Mouse (Mus musculus) liver, postnatal 0 days (tissue): ENCODE data around the gene Lce1m. TPM values are rescaled to one million over a fixed set of nuclear protein-coding genes. Genes with fewer than 3 reads are reported as not detected.

ENCODE experiments used
- ATAC-seq: fragments of 200-750 bp; cut with Nextera tagmentation; 2 replicates; pipeline ENCODE4 v1.8.0; 2017; ENCODE audit warnings: mild to moderate bottlenecking, moderate library complexity
- DNase-seq: peaks from one replicate; pipeline ENCODE4 v3.0.0-alpha.2; 2016
- H3K27ac ChIP-seq: fragments of 300-500 bp; sonication (generic); 2 replicates; pipeline ENCODE4 v1.5.1; 2014; ENCODE audit warnings: antibody characterized with exemption, moderate library complexity, mild to moderate bottlenecking, low read depth
- H3K27me3 ChIP-seq: fragments of 300-500 bp; sonication (generic); 2 replicates; pipeline ENCODE4 v1.6.1; 2014; ENCODE audit warnings: low read length, control low read depth, mixed read lengths; ENCODE audit not compliant: insufficient read depth
- H3K36me3 ChIP-seq: fragments of 300-500 bp; sonication (generic); replicated peaks from 2 replicates; pipeline ENCODE4 v1.6.1; 2014; ENCODE audit warnings: mild to moderate bottlenecking, control low read depth, low read length, moderate library complexity, mixed read lengths; ENCODE audit not compliant: insufficient read depth
- H3K4me1 ChIP-seq: fragments of 300-500 bp; sonication (generic); 2 replicates; pipeline ENCODE4 v1.6.1; 2014; ENCODE audit warnings: antibody characterized with exemption, mild to moderate bottlenecking, control low read depth; ENCODE audit not compliant: insufficient read depth
- H3K4me2 ChIP-seq: fragments of 300-500 bp; sonication (generic); 2 replicates; pipeline ENCODE4 v1.6.1; 2014; ENCODE audit warnings: low read depth, mild to moderate bottlenecking, low read length, moderate library complexity, mixed read lengths
- H3K4me3 ChIP-seq: fragments of 300-500 bp; sonication (generic); 2 replicates; pipeline ENCODE4 v1.5.1; 2014; ENCODE audit warnings: low read depth, low read length
- H3K9ac ChIP-seq: fragments of 300-500 bp; sonication (generic); replicated peaks from 2 replicates; pipeline ENCODE4 v1.6.1; 2014; ENCODE audit warnings: mild to moderate bottlenecking, moderate library complexity
- H3K9me3 ChIP-seq: fragments of 300-500 bp; sonication (generic); 2 replicates; pipeline ENCODE4 v1.6.1; 2016; ENCODE audit warnings: mild to moderate bottlenecking, control low read depth, low read length, mixed read lengths
- CTCF ChIP-seq: sonication (generic); IDR thresholded peaks from 2 replicates; pipeline ENCODE4 v1.5.1; 2016; ENCODE audit warnings: antibody characterized with exemption, low read depth
- EP300 ChIP-seq: IDR thresholded peaks from 2 replicates; pipeline ENCODE4 v1.6.1; 2016; ENCODE audit warnings: antibody characterized with exemption, low read depth, mild to moderate bottlenecking
- WGBS: fragments of 180-500 bp; shearing (Covaris S2); extraction: QIAGEN DNeasy Blood & Tissue Kit; methylation state at CpG from one replicate; pipeline ENCODE4 v1.1.7; 2014; ENCODE audit not compliant: insufficient replicate concordance; 5-methylcytosine and 5-hydroxymethylcytosine counted together
- polyA plus RNA-seq: library from polyadenylated mRNA; unstranded; fragments of >200 nt; fragmentation: Nextera tagmentation; extraction: Ambion mirVana; gene quantifications from 2 replicates; pipeline ENCODE4 v1.2.1, GENCODE M21; 2015

Lce1m gene
- polyA plus RNA-seq, 1 experiment from 2014 or later, result not detected

DNA sequence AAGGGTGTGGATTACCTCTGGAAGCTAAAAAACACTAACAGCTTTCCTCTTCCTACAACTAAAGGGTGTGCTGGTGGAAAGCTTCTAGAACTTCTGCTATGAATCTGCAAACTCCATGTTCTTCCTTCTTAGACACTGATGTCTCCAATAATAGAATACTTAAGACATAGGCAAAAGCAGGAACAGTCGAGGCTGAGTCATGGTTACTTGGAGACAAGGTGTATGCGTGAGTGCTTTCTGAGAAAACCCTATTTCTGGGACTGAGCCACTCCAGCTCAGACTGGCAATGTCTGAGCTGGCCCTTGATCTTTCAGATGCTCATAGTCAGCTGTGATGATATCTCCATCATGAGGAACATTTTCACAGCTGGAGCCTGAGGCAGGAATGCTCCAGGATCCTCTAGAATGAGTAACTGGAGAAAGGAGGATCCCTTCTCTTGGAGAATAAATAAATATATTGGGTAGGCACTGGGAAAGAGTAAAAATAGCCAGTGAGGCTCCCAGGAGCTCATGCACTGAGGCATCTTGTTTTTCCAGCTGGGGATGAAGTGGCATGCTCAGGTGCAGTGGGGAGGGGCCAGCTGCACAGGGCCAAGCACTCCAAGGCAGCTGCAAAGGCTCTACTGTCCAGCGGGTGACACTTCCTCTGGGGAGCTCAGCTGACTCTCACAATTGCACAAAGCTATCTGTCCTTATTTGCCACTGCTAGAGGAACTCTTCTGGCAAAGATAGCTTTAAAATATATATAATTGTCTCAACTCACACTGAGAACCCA lies 4.7 kb upstream of the Lce1m start:
- no peak overlapping the region for H3K9ac ChIP-seq
- no peak overlapping the region for H3K27ac ChIP-seq
- no peak overlapping the region for H3K4me3 ChIP-seq
- no peaks in the 10 kb centered on the region for H3K4me1 ChIP-seq
- 68% methylated on average over 3 of the region's 3 CpGs for WGBS
- TF ChIP-seq CTCF, result no peak
- ATAC-seq (no peak), DNase-seq (no peak)
- H3K36me3 ChIP-seq, result no peaks in the 10 kb centered on the region
- no peaks in the 10 kb centered on the region for H3K9me3 ChIP-seq
- no peaks in the 10 kb centered on the region for H3K27me3 ChIP-seq
- H3K4me2 ChIP-seq, result no peak overlapping the region

DNA sequence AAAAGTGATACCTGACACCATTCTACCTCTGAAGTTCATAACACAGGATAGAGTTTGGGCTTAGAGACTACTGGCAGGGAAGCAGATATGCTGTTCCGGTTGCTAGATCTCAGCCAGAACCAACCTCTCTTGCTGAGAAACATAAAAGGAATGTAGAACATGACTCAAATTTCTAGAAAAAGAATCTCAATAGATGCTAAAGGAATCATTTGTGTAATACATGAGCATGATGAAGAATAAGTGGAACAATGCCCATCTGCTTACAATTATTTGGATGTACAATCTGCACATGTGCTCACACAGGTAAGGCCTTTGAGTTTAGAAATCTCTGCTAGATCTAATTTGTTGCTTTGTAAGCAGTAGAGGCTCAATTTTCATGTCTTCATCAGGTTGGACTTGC lies 2.3 kb upstream of the Lce1m start:
- no peaks in the 10 kb centered on the region for H3K4me1 ChIP-seq
- DNase-seq (no peak), ATAC-seq (no peak)
- no peak overlapping the region for H3K9ac ChIP-seq
- no peaks in the 10 kb centered on the region for H3K36me3 ChIP-seq
- no peak overlapping the region for H3K4me3 ChIP-seq
- H3K27me3 ChIP-seq, result no peaks in the 10 kb centered on the region
- no peaks in the 10 kb centered on the region for H3K9me3 ChIP-seq
- no peak for TF ChIP-seq CTCF
- TF ChIP-seq EP300, result no peak
- WGBS, result 85% methylated on average over 1 of the region's 1 CpGs
- no peak overlapping the region for H3K27ac ChIP-seq
- no peak overlapping the region for H3K4me2 ChIP-seq

- Histone ChIP-seq H3K4me2 (peak within 1 kb of the TSS; percentile 68), H3K27ac (no peak within 1 kb of the TSS), H3K4me1 (no peaks in the 10 kb centered on the region), H3K27me3 (no peaks in the 10 kb centered on the region), H3K9ac (no peak within 1 kb of the TSS), H3K9me3 (no peaks in the 10 kb centered on the region), H3K36me3 (no peaks in the 10 kb centered on the region), H3K4me3 (peak within 1 kb of the TSS; percentile 35)
- no peak for TF ChIP-seq EP300
- TF ChIP-seq CTCF, result no peak
- ATAC-seq (no peak), DNase-seq (no peak)
- WGBS, result 45% methylated on average over 4 of the region's 4 CpGs
These were observed 3.3 kb downstream of the Lce1m start, which contains the start of gene Crct1 for GRCm38 (mm10) chr3:93015460-93016104. Crct1 (minus strand) TSS chr3:93015687.

DNA sequence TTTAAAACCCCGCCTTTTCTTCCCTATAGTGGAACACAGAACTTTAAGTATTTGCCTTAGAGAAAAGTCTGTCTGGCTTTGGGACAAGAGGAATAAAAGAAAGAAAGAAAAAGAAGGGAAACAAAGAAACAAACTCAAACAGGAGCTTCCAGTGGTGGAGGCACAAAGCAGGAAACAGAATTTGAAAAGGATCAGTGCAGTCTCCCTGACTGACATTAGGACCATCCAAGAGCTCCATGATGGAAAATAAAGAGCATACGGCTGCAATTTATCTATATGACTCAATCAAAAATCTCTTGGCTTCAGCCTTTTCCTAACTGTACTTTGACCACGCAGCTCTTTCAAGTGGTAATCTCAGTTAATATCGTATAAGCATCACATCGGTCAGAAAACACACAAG lies 4.0 kb downstream of the Lce1m start:
- ATAC-seq (no peak), DNase-seq (no peak)
- H3K4me3 ChIP-seq, result peak overlapping the region; percentile 35
- no peak overlapping the region for H3K27ac ChIP-seq
- H3K9me3 ChIP-seq, result no peaks in the 10 kb centered on the region
- H3K36me3 ChIP-seq, result no peaks in the 10 kb centered on the region
- 33% methylated on average over 5 of the region's 5 CpGs for WGBS
- H3K9ac ChIP-seq, result no peak overlapping the region
- TF ChIP-seq CTCF (no peak), EP300 (no peak)
- H3K4me1 ChIP-seq, result no peaks in the 10 kb centered on the region
- peak overlapping the region; percentile 68 for H3K4me2 ChIP-seq
- no peaks in the 10 kb centered on the region for H3K27me3 ChIP-seq

DNA sequence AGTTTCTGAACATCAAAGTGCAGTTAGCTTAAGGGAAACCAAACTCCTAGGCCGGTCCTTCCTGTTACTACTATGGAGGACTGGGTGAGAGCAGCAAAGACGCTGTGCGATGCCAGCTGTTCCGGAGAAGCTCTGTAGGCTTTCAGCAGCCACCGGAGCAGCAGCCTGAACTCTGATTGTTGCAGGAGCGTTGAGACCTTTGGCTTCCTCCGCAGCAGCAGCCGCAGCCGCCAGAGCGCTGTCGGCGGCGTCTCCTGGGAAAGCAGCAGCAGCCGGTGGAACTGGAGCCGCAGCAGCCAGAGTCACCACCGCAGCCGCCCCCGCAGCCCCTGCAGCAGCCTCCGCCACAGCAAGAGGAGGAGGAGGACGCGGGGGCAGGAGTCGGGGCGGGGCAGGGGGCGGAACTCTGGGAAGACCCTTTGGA lies 4.5 kb downstream of the Lce1m start:
- TF ChIP-seq CTCF, result no peak
- no peak for TF ChIP-seq EP300
- no peaks in the 10 kb centered on the region for H3K27me3 ChIP-seq
- no peaks in the 10 kb centered on the region for H3K36me3 ChIP-seq
- ATAC-seq (no peak), DNase-seq (peak; percentile 18)
- H3K9ac ChIP-seq, result no peak overlapping the region
- peak overlapping the region; percentile 68 for H3K4me2 ChIP-seq
- H3K9me3 ChIP-seq, result no peaks in the 10 kb centered on the region
- peak overlapping the region; percentile 35 for H3K4me3 ChIP-seq
- H3K4me1 ChIP-seq, result no peaks in the 10 kb centered on the region
- under 1% methylated on average over 23 of the region's 24 CpGs for WGBS
- H3K27ac ChIP-seq, result no peak overlapping the region

DNA sequence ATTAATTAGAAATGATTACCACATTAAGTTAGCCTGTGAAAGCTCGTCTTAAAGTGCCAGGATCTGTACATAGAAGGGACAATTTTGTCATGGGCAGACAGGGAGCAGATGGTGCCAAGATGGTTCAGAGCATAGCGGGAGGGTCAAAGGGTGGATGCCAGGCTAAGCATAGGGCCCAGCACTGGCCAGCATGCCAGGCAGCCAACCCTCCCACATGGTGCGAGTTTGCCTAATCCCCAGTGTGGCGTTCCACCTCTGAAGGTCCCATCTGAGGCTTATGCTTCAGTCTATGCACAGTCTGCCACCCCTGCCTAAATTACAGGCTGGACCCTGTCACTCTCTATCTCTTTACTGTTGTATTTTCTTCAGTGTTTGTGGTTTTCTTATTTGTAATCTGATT lies 16.0 kb downstream of the Lce1m start:
- Histone ChIP-seq H3K9ac (no peak overlapping the region), H3K27me3 (no peaks in the 10 kb centered on the region), H3K4me3 (no peak overlapping the region), H3K9me3 (no peaks in the 10 kb centered on the region), H3K27ac (no peak overlapping the region), H3K36me3 (no peaks in the 10 kb centered on the region), H3K4me1 (no peaks in the 10 kb centered on the region), H3K4me2 (no peak overlapping the region)
- TF ChIP-seq CTCF (no peak), EP300 (no peak)
- 59% methylated on average over 4 of the region's 4 CpGs for WGBS
- ATAC-seq, result no peak
- DNase-seq, result no peak
